Mouse (Mus musculus) megakaryocyte-erythroid progenitor cell, adult 5-6 weeks (primary cell): ENCODE data around the gene Ube2l6. TPM values are rescaled to one million over a fixed set of nuclear protein-coding genes. Genes with fewer than 3 reads are reported as not detected.

ENCODE experiments used
- ATAC-seq: replicated peaks from 2 replicates; pipeline ENCODE4 v1.8.0; 2016; ENCODE audit warnings: mild to moderate bottlenecking, inconsistent platforms; ENCODE audit not compliant: severe bottlenecking, poor library complexity, low FRiP score, low TSS enrichment
- total RNA-seq, 2 experiments: library from RNA; stranded (forward) in 1 of 2; stranded (reverse) in 1 of 2; fragments of 200-1000, 215-1000 nt in 1 of 2; fragments of >200 nt in 1 of 2; fragmentation: Nextera tagmentation in 1 of 2; gene quantifications; 2 replicates each; pipeline ENCODE4 v1.2.3; 2014 to 2017

Gene Ube2l6
- total RNA-seq, 2 experiments from 2014 or later = 56.3 to 56.9 TPM

DNA sequence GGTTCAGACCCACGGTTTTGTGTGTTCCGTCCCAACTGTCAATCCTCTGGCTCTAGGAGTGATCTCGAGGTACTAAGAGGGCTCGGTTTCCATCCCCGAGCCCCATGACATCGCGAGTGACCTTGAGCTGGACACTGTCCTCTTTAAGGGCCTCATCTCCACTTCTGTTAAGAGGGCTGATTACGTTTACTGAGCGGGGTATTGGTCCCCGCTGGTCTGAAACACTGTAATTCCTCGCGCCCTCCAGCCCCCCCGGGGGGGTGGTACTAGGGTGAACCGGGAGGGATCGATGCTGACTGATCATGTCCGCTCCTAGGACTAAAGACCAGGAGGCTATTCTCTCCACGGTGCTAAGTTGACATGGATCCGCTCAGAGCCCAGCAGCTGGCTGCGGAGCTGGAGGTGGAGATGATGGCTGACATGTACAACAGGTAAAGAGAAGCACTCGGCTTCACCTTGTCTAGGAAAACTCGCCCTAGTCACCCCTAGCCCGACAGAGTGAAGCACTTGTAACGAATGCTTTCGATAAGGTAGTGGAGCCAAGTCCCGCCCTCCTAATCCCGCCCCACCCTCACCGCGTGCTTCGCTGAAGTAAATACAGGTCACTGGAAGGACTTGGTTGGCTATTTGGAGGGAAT is 28.8 kb downstream of the Ube2l6 start:
- peak; percentile 64 for ATAC-seq

DNA sequence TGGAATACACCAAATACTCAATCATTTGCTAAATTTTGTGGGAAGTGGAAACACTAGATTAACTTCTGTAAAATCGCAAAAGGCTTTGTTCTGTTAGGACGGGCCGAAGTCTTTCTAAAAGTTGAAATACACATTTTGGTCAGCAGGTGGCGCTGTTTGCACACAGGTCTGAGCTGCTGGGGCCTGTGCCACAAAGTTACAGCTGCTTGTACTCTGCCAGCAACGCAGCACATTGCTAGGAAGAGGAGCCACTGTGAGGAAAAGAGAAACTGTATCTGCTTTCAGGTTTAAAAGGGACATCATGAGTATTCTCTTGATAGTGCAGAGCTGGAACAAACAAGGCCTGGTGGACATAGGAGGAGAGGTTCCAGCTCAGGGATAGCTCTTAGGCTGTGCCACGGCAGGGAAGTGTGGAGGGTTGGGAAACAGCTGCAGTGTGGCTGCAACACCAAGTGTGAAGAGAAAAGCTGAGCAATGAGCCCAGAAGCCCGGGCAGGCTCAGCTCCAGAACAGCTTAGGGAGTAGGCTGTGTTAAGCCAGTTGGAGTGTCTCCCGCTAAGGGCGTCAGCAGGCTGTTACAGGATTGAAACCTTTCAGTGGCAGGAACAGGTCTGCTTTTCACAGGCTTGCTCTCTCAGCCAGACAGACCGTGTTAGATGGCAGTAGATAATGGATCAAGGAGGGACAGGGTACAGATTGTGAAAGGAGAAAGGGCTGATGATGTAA is 33.2 kb downstream of the Ube2l6 start:
- peak; percentile 51 for ATAC-seq

DNA sequence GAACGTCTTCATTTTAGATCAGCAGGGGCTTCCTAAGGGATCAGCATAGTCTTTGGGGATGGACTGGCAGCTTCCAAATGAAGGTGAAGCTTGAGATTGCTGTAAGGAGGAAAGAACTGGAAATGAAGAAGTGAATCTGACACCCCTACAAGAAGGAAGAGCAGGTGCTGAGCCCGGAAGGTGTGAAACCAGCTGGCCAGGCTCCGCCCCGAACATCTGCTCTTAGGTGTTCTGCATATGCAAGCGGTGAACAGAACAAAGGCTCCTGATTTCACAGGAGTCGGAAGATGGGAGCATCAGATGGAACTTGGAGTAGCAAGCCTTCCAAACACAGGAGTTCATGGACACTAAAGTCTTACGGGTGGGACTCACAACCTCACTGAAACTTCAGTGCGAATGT is 38.5 kb downstream of the Ube2l6 start:
- ATAC-seq = no peak

DNA sequence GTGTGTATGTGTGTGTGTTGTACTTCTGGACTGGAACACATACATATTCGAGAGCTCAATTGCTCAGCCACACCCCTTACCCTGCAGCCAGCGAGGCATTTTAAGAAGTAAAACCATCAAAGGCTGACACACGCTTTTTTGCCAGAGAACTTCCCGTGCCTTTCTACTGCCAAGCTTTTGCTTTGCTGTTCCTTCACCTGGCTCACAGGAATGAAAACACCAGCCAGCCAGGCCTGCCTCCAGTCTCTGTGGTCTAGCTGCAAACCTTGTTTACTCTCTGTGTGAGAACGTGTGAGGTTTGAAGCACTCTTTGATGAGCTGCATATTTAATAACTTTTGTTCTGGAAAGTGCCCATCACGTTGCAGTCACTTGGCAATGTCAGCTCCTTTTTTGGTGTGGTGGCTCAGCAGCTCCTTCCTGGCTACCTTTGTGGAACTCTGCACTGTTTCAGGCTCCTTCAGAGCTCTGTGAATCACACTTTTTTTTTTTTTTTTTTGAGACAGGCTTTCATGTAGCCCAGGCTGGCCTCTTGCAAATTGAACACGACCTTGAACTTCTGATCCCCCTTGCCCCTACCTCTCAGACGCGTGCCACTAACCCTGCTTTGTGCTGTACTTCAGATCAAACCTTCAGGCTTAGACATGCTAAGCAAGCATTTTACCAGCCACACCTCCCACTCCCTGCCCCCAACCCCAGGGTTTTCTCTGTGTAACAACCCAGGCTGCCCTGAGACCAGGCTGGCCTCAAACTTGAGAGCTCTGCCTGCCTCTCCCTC is 39.4 kb downstream of the Ube2l6 start:
- ATAC-seq = no peak

DNA sequence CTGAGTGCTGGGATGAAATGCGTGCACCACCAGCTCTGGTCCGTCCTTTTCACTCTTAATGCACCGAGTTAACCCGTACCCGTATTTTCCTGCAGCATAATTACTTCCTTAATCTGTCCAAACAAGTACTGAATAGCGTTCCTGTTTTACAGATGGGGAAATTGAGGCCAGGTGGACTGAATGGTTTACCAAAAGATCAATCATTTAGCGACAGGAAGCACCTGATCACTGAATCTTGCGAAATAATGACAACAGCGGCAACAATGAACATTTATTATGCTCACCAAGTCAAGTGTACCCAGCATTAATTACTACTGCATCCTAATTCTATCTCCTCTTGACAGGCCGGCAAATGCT is 39.9 kb downstream of the Ube2l6 start, which contains the start of gene Slc43a1:
TSS of gene Slc43a1 (plus strand) at position 258 of the 357 bp plus-strand sequence.
- no peak for ATAC-seq

DNA sequence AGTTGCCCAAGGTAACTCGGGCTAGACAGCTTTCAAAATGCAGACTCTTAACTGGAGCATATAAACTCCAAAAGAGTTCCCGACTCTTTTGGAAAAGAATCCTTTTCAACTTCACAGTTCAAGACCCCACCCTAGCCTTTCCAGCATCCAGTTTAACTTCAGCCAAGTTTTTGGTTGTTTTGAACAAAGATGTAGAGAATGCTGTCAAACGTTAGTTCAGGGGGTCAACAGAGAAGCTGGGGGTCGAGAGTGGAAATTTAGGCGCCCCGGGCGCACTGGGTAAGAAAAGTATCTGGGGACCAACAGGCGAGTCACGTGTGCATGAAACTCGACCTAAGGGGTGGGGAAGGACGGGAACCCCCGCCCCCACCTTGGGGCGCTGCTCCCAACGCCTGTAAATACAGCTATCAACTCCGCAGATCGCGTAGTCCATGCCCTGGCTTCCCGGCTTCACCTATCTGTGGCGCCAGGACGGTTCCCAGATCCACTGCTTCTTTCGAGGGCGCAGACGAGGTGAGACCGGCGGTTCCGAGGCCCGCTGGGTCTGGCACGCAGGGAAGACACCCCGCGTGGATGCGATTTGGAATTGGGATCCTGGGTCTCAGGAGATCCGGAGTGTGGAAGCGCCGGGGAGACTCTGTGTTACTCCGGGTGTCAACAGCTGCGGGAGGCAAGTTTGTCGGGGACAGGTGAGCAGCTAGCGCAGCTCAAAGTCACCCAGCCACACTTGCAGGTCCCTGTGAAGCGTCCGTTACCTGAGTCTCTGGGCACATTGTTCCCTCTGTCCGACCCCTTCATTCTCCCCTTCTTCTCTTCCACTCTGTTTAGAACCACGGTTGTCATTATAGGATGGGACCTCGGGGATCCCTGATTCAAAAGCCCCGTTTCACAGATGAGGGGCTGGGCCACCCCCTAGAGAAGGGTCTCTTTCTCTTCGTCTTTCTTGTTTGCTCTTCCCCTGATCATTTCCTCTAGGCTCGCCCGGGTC is 40.7 kb downstream of the Ube2l6 start:
- ATAC-seq = 0 out of 2 replicates have a peak, but pooled peaks have one; percentile 12

DNA sequence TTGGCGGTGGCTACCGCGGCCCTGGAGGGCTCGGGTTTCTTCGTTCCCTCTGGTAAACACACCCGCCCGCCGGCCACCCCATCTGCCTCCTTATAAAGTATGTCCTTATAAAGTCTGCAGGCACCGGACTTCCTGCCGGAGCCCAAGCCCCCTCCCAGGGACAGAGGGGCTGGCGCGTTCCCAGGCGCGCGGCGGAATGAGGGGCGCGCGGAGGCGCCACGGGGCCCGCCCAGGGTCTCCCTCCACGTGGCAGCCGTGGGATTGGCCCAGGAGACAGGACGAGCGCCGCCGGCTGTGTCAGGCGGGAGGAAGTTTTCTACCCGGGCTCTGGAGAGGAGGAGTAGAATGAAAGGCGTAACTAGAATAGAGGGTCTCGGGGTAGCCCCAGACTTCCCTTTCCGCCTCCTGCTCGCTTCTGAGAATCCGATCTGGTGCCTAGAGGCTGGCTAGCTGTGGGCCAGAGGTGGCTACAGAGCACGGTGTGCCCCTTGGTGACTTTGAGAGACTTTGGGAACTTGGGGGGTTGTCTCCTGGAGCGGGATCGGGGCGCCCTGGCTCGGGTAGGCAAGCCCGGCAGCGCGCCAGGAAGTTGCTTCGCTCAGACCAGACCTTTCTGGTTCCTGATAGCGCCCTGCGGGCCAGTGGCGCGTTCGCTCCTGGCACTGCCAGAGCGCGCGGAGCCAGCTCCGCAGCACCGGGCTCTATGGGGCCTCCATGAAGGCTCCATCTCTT is 41.6 kb downstream of the Ube2l6 start:
- ATAC-seq = peak; percentile 53

DNA sequence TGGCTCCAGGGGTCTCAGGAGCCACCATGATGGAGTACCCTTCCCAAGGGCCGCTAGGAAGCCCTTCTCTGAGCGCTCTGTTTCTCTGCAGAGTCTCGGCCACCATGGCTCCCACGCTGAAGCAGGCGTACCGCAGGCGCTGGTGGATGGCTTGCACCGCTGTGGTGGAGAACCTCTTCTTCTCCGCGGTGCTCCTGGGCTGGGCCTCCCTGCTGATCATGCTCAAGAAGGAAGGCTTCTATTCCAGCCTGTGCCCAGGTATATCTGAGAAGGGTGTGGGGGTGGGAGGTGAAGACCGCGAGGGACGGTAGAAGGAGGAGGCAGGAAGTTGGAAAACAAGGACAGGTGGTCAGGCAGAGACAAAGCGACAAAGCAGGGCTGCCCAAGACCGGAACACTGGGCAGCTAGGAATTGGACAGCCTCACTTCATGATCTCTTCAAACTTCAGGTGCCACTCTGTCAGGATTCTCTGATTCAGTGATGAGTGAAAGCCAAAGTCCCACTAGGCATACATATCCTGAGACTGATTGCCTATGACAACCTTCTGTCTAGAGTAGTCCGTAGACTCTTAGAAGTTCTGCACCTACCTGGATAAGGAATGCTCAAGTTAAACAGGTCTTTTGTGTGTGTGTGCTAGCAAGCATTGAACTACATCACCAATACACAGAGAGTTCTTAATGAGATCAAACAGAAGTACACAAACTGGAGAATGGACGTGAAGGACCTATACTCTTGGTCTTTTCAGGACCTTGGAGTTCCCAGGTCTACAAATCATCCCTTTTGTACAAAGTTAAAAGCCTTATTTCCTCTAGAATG is 42.3 kb downstream of the Ube2l6 start:
- peak; percentile 17; the same call in 1 of the 2 replicates for ATAC-seq

DNA sequence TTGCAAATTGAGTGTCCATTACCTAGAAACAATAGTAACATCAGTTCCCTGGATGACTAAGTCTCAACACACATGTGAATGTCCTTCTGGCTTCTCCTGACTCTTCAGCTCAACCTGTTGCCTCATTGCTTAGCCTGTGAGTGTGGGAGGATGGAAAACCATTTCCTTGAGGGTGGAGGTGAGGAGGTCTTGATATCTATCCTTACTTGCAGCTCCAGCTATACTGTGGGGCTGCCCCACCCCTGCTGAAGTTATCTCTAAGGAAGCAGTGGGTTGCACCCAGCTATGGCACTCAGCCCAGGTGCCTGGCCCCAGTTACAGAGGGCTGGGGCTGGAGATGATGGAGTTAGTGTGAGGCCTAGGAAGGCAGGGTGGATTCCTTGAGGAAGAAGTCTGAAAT is 43.3 kb downstream of the Ube2l6 start:
- peak; percentile 88 for ATAC-seq

DNA sequence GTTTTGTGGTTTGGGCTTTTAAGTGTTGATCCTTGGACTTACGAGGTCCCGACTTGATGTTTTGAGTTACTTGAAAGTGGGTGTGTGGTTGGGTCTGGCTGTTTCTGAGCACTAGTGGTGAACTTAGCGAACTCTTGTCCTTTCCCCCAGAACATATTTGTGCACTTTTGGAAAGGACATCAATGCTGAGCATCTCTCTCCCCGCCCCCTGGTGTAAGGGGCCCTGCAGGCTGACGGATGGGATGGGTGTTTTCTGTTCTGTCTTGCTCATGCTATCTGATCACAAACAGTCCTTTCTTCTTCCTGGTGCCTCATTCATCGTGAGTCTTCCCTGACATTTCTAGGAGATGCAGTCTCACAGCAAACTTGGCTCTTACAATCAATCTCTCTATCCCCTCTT is 45.0 kb downstream of the Ube2l6 start:
- ATAC-seq = no peak

DNA sequence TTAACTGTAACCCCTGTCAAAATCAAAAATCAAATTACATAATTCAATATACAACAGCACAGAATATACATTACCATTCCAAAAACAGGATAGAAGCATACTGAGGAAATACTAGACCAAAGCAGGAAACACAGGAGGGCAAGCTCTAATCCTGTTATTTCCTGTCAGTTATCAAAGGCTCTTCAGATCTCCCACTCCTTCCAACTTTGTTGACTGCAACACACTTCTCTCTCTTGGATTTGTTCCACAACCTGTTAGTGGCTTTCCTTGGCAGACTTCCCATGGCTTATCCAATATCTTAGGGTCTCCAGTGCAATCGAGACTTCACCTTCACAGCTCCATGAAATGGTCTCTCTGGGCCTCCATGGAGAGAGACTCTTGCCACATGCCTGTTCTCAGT is 46.6 kb downstream of the Ube2l6 start:
- no peak for ATAC-seq

DNA sequence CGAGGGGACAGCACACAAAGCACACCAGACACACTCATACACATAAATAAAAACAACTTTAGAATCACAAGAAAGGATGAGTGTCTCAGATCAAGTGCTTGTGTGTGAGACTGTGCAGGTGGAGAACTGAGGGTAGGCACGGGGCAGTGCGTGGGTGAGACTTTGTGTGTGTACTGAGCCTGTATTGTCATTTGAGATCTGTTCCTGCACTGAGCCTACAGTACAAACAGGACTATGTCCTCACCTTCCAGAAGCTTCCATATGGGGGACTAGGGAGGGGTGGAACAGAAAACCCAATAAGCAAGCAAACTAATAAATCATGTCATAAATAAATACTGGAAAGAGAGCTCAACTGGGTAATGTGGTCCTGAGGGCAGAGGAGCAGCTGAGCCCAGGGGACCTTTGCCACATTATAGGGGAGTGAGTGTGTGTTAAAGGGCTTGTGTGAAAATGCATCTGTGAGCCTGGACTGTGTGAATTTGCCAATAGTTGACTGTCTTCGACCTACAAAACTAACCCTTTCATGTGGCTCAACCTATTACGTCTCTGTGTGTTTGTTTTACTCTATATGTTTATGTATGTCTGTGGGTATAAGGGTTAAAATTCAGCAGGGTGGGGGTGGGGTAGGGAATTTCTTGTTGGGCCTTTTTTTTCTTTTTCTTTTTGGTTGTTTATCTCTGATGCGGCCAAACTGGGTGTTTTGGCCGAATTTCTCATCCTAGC is 51.9 kb downstream of the Ube2l6 start:
- no peak for ATAC-seq

DNA sequence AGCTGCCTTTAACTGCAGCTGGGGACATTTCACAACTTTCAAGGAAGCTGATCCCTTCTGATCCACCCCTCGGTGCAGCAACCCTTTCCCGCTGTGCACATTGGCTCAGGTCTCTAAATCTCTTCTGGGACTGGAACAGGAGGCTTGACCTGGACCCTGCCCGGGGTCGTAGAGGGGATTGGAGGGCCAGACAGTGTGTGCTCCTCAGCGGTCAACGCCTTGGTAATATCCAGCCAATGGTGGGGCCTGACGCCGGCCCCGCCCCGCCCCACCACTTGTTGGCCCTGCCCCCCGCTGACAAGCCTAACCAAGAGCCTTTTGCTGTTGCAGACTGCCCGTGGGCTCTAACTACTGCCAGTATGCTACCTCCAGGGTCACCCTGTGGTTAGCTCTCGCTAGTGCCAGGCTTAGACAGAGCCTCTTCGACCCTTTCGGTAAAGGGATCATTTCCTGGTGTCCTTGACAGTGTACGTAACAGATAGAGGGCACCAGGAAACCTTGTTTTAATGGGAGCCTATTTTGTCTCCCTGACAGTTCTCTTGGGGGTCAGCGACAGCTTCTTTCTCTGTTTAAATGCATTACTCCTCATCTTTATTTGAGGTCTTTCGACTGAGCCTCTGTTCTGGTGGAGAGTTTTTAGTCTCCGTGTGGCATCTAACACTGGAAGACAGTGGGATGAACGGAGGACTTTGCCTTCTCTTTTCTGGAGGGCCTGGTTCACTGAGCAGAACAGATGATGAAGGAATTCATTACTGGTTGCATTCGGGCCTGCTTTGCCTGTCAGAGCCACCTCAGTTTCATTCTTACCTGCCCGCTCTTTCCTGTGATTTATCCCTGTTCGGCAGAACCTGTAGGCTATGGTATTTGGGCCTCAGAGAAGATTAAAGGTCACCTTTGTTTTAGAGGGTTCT is 52.8 kb downstream of the Ube2l6 start:
- no peak for ATAC-seq

DNA sequence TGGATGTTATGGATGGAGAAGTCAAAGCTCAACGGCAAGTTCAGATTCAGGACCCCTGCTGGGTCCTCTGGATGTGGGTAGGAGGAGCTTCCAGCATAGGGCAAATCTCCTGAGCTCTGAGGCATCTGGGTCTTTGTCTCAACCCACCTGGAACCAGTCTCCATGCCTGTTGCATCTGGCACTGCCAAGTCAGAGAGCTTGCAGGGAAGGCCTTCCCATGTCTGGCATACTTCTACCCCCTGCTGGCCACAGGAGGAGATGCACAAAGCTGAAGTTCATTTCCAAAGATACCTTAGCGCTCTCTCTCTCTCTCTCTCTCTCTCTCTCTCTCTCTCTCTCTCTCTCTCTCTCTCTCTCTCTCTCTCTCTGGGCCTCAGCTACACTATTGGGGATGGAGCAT is 57.1 kb downstream of the Ube2l6 start:
- ATAC-seq = peak; percentile 83

DNA sequence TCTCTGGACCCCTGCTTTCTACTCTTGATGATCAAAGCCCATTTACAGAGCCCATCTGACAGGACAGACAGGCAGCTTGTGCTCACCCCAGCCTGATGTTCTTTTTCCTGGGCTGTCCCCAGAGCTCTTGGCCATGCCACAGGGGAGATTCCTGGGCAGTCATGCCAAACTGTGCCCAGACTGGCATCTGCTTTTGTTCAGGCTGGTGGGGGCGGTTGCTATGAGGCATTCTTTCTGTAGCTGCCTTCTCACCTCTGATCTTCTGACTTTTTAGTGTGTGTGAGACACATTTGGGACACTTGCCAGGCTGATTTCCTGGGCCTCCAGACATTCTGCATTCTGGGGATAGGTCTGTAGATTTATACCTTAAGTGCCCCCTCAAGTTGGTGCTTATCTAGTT is 59.9 kb downstream of the Ube2l6 start:
- ATAC-seq = no peak
